Mouse (Mus musculus) skeletal muscle tissue, adult 2 months (tissue): ENCODE measurements at regions not wholly inside any gene's neighbourhood (a gene's known extent, or its start where the extent isn't known, plus 50 kb on each side); places are given as distances from the start of the nearest gene placed in this dataset.

Experiments used
- DNase-seq: peaks from one replicate; pipeline ENCODE4 v3.0.0-alpha.2; 2012; ENCODE audit warnings: low read depth, low spot score

DNA sequence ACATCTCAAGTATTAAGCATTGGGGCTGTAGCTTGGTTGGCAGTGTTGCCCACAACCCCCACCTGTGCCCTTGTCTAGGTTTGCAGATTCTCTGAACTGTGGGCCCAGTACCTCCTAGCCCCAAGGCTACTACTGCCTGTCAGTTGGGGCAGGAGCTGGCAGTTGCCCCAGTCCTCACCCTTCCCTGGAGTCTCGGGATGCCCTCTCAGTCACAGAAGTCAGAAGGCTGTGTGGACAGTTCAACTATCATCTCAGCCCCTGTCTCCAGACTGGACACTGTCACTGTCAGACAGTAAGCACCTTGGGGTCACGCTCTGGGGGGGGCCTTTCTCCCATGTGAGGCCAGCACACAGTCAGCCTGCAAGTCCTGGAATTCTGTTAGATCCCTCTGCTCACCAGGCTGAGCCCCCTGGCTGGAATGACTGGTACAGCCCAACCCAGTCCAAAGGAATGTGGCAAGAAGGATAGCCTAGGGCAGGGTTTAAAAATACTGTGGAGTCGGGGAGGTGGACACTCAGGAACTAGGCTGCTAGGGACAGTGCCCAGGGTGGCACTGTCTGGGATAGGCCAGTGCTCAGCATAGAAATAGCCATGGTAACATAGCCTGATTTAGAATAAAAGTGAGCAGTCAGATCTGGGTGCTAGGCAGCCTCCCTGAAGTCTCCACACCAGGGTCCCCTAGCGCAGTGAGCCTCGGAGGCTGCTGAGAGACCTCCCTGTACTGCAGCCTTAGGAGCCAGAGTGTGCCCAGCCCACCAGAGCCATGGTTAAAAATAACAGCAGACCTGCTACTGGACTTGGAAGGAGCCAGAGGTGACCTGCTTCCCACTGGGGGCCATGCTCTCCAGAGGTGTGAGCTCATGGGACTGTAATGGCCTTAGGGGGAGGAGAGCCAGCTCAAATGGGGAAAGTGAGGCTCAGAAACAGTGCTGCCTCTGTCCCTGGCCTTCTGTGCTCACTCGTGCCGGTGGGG lies 83.1 kb upstream of the Ptpn1 start:
- peak; percentile 74 for DNase-seq

DNA sequence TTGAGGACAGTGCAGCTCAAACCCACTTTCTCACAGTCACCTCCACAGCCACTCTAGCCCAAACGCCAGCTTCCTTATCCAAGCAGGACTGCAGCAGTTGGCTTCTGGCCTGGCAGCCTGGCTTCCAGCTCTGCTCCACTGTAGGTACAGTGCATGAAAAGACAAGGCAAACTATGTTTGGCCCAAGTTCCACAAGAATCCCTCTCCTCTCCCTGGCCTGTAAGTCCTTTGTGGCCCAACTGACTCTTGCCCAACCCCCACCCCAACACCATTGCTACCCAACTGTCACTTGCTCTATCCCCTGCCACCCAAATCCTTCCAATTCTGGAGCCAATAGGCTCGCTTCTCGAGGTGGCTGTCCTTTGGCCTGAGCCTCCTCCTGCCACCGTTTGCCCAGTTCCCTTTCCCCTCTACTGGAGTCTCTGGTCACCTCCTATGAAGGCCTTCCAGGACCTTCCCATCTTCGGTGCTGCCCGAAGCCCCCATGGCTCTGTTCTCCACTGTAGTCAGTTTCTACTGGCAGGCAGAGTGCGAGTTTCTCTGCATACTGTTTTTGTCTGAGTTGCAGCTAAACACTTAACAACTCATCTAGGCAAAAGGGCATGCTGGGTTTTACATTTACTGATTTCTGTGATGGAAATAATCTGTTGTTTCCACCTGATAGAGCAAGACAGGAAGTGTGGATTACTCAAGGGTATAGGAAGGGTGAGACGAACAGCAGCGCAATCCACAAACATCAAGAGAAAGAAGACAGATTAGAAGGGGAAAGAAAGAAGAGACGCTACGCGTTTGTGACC lies 84.4 kb upstream of the Ptpn1 start:
- no peak for DNase-seq

DNA sequence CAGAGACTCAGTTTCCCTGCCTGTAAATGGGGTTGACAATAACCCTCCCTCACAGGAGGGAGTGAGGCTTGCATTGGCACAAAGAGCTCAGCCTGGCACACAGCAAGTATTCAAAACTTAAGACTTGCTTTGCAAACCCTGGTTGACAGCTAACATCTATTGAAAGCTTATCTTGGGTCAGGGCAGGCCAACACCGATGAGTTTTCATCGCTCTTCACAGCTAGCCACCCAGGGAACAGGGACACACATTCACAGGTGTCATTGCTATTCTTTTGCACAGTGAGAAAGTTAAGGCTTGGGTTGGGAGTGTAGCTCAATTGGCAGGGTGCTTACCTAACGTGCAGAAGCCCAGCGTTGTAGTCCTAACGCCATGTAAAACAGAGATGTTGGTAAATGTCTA lies 86.5 kb upstream of the Ptpn1 start:
- DNase-seq, result no peak

DNA sequence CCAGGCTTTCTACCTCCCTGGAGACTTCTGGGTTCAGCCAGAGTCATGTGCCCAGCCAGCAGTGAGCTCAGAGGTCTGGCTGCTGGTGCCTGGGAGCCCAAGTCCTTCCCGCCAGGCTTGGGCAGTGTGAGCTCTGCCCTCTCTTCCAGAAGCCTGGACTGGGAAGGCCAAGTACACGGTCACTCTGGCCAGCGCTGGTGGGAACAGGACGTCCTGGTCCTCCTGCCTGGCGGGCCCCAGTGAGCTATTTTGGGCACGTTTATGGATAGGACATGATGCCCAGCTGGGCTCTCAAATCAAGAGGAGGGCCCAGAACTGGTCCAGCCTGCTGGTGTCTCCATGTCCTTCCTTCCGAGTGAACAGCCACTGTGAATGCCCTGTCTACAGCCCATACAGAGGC lies 87.3 kb upstream of the Ptpn1 start:
- peak; percentile 98 for DNase-seq

DNA sequence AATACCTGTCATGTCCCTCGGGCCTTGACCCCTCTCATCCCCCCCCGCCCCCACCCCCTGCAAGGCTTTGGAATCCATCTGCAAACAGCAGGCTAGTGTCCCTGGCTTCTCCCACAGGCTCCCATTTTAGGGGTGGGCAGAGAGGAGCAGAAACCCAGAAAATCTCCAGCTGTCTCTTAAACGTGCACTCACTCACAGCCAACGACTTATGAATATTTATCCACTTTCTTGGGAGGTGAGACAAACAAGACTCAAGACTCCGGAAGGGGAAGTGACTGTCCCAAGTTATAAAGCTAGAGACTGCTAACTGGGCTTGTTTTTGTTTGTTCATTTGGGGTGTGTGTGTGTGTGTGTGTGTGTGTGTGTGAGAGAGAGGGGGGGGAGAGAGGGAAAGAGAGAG lies 87.9 kb upstream of the Ptpn1 start:
- no peak for DNase-seq

DNA sequence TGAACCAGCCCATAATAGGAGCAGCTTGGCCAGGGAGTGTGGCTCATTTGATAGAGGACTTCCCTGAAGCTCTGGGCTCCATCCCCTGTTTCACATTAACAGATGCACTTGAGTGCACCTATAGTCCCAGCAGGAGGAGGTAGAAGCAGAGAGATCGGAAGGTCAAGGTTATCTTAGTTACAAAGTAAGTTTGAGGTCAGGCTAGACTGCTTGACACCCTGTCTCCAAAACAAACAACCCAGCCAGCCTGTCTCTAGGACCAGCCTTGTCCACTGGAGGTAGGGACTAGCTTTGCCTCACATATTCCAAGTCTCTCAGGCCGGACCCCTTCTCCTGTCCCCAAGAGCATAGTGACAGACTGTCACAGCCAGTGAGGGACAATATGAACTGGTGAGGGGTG lies 88.9 kb upstream of the Ptpn1 start:
- DNase-seq, result no peak

DNA sequence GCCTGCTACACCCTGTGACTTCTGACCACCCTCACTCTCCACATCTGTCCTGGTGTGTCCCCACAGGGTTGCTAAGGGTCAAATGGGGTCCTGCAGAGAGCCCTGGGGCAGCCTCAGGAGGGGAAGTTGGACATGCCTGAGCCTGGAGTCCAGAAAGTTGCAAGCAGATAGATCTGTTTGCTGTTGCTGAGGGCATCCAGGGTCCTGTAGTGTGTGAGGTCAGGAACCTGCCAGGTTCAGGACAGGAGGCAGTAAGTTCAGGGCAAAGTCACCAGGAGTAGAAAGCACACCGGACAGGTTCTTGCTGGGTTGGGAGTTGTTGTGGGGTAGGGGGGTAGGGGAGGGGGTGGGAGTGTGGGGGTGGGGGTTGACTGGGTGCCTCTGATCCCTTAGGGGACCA lies 89.4 kb upstream of the Ptpn1 start:
- DNase-seq, result no peak

DNA sequence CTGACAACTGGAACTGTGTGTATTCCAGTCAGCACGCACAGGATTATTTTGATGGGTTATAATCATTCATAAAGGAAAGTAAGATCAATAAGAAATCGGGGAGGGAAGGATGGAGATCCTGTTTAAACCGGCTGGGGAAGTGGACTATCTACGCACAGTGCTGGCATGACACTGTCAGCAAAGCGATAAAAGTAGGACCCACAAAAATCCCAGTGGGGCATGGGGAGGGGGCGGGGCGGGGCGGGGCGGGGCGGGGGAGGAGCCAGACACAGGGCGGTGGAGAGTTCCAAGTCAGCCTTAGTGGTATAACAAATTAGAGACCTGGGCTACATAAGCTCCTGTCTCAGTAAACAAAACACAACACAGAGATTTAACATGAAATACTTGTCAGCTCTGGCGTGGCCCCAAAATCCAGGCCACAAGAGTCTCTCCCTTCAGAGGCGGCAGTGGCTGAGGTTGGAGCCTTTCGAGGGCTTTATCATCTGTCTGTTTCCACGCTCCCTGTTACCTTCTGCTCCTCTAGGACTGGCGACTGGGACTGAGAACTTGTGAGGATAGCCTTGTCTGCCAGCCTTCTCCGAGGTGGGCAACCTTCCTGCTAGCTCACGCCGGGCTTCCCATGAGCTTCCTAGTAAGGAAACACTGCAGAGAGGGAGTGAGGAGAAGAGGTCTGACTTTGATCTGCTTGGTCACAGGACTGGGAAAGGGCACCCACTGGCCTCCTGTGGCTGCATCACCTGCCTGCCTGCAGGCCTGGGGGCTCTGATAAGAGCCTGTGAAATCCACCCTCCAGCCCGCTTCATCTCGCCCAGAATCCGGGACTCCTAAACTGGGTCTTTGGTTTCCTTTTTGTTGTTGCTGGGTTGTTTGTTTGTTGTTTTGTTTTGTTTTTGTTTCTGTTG lies 90.3 kb upstream of the Ptpn1 start:
- no peak for DNase-seq

DNA sequence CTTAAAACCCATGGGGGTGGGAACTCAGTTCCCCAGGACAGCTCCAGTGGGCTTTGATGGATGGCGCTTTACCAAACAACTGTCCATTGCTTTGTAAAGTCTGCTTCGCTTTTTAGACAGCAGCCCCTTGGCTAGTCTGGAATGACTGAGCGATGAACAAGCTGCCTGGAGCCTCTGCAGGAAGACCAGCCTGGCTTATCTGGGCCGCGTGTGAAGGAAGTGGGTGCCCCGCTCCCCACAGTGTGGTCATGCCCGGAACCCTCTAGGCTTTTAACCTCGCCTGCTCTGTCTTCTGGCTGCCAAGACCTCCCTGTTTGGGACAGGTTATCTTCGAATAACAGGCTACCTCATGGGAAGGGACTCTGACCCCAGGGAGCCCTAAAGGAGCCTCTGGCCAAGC lies 91.5 kb upstream of the Ptpn1 start:
- no peak for DNase-seq

DNA sequence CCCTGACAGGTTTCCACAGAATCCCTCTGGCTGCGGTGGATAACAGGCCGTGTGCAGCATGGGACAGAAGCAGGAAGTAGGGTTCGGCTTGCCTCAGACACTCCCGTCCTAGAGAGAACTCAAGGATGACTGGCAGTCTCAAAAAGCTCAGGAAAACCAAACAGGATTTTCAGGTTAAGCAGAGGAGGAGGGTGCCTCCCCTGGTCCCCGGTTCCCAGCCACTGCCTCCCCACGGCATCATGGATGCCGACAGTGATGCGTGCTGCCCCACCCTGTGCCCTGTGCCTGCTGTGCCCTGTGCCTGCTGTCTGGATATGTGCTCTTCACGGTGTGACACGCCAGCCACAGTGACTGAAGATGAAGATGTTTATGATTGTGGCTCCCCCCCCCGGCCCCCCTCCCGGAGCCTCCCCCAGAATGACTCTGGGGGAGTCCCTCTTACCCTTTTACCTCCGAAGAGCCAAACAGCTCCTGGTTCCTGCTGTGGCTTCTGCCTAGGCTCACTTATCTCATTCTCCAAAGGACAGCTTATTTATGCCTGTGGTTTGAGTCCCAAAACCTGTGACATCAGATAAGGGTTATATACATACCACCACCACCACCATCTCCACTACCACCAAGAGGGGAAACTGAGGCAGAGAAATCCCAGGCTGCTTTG lies 92.4 kb upstream of the Ptpn1 start:
- no peak for DNase-seq

DNA sequence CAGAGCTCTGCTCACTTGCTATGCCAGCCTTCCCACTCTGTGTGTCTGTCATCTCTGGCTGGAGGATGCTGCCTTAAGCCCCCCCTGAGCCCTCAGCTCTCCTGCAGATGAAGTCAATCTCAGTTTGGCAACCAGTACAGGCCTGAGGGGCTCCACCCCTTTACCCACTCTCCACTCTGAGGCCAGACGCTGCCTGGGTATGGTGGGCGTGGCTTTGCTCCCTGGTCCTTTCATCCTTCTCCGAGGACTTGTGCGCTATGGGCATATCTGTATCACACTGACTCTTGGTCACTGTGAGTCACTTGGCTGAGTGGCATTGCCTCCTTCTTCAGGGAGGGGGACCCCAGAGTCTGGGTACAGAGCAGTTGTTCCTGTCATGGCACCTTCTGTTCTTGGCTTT lies 94.3 kb upstream of the Ptpn1 start:
- no peak for DNase-seq

DNA sequence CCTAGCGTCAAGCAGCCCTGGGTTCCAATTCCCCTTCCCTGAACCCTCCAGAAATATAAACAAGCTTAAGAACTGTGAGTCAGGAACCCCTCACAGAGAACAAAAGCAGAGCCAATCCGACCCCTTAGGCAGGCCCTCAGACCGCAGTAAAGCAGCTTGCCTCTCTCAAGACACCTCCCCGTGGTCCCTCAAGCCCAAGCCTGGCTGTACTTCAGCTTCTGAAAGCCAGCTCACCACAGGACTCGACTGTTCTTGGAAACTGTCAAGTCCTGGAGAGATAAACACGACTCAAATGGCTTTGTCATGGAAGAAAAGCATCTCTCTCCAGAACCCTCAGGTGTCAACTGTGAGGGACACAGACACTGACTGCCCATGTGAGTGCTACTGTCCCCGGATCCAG lies 95.2 kb upstream of the Ptpn1 start:
- DNase-seq, result no peak

DNA sequence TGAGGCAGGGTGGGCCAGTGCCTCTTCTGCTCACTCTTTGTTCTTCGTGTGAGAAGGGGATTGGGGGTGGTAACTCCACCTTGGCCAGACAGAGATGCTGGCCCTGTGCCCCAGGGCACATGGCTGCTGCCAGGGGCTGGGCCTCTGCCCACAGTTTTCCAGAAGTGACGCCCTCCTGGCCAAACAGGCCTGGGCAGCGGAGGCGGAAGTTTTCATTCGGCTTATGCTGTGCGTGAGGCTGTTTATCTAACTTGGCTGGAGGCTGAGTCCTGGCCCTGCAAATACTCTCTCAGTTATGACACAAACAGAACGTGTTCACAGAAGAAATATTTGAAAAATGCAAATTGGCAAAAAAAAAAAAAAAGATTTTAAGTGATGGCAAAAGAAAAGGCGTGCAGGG lies 97.3 kb upstream of the Ptpn1 start:
- no peak for DNase-seq

DNA sequence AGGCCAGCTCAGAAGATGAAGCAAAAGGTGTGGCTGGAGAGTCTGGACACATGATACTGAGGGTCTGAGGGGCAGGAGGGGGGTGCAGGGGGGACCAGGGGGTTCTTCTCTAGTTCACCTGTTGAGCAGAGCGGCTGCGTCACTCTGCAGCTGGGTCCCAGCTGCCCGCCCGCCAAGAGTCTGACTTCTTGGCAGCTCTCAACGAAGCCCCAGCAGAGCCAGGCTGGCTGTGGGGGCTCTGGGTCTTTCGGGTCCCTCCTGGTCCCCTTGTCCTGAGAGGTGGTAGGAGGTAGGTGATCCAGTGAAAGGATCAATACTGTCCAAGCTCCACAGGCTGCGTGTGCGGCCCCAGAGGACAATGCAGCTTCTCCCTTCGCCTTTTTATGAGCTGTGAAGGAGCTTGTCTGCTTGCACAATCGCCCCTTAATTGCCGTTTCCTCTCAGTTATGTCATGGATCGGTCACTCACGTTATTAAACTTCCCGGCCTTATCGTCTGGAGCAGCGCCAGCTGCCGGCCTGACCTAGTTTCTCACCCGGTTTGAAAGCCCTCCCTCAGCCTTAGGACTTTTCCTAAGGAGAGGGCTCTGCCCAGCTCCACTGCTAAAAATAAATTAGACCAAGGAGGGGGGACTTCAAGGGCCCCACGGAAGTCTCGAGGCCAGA lies 98.4 kb upstream of the Ptpn1 start:
- DNase-seq, result peak; percentile 76

DNA sequence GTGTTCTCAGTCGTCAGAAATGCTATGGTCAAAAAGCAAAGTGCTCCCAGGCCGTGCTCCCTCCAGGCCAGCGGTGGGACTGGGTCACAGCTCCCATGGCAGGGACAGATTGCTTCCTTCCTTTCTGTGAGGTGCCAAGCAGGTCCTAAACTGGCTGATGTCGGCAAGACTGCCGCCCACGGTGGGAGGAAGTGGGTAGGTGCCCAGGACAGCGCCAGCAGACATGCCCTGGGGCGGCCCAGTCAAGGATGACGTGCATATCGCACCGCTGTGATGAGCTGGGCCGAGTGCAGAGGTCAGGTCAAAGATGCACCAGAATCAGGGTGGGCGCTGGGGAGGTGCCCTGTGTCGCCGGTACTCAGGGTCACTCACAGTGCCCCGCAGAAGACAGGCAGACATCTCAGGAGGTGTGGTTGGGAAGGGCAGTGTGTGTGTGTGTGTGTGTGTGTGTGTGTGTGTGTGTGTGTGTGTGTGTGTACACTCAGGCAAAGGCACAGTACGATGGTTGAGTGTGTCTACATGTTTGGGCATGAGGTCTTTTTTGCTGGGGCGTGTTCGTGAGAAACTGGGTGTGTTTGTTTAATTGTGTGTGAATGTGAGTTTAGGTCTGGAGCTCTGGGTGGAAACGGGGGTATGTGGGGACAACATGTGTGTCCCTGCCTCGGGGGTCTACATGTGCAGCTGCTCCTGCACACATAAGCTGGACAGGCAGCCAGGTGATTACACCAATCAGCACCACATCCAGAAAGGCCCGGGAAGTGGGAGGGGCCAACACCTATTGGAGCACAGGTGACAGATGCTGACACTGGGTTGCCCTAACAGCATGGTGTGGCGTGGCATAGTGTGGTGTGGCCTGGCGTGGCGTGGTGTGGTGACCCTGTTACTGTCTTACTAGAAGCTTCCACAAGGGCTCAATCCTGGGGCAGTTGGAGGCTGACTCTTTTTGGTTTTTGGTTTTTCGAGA lies 100.5 kb upstream of the Ptpn1 start:
- DNase-seq, result no peak

DNA sequence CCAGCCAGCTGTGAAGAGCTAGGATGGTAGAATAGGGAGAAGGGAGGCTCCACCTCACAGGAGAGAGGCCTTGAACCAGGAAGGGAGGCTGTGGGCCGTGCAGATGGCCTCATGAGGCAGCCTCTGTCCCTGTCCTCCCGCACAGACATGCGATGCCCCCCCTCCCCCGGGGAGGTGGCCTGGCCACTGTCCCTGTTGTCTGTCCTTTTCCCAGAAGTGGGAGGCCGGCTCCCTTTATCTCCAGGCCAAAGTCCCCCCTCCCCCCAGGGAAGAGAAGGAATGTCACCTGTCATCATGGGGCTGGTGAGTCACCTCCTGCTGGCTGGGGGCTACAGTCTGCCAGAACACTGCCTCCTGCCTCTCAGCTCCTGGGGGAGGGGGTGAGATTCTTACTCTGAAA lies 103.6 kb upstream of the Ptpn1 start:
- DNase-seq, result peak; percentile 83

DNA sequence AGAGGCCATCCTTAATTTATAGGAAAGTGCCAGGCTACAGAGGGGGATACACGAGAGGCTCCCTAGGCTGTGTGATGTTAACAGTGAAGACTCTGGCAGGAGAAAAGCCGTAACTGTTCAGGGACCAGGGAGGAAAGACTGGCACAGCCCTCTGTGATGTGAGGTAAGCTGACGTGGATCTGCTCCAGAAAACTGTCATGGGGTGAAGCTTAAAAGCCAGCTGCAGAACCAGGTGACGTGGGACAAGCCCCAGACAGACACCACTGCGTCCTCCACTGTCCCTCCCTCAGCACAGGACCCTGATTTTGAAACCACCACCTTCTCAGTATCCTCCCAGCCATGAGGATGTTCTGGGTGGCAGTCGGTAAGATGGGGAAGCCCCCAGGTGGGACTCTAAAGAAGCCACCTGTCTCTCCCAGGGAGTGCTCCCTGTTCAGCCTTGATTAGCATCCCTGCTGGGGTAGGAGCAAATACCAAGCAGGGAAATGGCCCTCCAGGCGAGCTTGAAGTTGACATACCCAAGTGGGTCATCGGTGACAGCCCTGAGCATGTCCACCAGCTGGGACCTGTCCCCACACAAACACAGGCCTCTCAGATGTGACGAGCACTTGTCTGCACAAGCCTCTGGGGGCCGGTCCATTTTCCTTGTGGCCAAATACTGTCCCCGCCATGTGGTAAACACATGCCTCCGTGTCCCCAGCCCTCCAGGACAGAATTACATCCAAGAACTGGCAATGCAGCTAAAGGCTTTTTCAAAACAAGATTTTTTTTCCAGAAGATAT lies 104.7 kb upstream of the Ptpn1 start:
- peak; percentile 91 for DNase-seq

DNA sequence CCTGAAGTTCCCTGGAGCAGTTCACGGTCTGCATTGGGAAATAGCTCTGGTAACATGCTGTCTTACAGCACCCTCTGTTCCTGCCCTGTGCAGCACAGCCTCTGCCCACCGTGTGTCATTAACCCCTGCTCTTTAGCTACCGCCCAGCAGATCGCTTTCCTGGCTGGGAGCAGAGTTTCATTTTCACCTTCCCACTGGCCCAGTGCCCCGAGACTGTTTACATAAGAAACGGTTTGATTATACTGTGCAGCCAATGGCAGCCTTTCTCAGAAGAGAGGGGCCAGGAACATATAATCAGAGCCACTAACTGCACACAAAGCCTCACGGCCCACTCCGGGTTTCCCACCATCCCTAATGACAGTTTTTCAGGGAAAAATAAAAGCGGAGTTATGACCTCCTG lies 108.3 kb upstream of the Ptpn1 start:
- DNase-seq, result peak; percentile 89

DNA sequence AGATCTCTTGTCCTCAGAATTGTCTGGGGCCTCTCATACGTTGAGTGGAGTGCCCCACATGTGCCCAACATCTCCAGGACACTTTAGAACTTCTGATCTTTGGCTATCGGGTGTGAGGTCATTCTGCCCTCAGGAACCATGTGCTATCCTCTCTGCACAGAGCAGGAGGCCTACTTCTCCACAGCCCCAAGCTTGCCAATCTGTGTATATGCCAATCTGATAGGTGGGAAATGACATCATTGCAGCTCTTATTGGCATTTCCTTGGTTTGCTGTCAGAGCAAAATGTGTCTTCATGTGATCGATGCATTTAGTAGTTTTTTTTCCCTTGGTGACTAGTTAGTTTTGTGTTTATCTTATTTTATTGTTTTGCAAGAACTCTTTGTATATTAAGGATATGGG lies 108.8 kb upstream of the Ptpn1 start:
- no peak for DNase-seq
